Mouse (Mus musculus): ENCODE data around the gene Nectin3.

The Nectin3 gene

DNA sequence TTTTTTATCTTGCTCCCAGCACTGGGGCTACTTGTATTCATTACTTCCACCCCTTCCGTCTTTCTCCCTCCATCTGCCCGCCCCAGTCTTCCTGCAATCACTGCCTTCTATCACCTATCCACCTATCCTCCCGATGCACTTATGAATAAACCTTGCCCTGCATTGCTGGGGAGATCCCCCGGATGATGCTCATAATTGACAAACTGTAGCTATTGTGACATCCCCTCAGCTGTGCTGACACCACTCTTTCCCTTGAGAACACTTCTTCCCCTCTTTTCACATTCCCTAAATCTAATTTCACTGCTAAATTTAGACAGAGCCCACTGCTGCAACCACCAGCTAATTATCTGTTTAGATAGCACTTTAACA lies at the start of gene Nectin3:
TSS of gene Nectin3 (minus strand) at position 105 of the 369 bp plus-strand sequence.
- DNase-seq: no peak

DNA sequence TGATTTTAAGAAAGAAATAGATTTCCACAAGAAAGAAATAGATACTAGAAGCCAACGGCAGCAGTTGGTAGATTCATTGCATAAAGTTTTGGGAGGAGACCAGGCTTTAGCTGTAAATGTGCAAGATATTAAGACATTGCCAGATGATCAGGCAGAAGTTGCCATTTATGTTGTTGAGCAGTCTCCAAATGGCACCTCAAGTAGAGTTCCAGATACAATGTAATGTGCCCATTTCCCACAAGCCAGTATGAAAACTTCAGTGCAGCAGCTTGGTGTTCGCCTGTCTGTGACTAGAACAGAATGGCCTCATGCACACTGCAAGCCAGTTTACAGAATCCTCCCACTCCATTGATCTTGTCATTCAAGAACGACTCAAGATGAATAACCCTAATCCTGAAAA lies 39.8 kb upstream of the Nectin3 start:
- DNase-seq: no peak

DNA sequence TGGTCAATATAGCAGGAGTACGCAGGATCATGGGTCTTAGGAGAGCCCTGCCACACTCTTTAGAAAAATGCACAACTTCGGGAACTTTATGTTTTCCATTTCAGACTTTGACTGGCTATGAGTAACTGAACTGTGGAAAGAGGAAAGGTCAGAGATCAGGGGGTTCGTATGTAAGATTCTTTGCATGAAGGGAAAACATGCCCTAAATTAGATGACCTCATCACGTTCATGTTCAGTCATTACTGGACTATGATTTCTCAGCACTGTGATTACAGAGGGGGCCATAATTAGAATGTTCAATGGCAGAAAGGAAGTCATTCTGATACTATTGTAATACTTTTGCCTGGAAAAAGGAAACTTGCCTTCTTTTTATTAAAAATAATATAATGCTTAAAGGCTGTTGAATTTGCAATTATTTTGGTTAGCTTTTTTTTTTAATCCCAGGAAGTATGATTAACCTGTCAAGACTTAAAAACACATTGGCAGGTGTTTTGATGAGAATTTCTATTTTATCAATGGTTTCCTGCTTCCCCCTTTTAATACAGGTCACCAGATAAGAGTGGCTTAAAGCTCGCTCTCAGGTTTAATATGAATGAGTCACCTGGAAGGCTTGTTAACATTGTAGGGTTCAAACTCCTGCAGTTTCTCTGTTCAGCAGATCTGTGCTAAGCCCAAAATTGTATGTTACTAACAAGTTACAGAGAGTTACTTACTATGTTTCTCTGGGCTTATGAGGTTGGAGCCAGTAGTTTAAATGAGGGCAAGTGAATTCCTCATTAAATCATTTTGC lies 34.3 kb upstream of the Nectin3 start:
- DNase-seq: no peak

DNA sequence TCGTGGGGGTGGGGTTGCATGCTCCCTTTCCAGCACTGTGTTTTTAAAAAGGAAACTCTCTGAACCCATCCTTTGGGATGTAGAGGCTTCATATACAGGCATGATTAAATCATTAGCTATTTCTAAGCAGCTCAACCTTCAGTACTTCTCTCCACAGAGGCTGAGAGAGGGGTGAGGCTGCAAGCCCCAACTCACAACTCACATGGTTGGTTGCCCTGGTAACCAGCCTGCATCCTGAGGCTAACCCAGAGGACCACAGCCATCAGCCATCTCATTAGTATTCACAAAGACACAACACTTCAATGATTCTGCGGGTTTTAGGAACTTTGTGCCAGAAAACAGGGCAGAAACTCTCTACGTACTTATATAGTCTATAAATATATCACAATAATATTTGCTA lies 32.7 kb upstream of the Nectin3 start:
- no peak for DNase-seq

DNA sequence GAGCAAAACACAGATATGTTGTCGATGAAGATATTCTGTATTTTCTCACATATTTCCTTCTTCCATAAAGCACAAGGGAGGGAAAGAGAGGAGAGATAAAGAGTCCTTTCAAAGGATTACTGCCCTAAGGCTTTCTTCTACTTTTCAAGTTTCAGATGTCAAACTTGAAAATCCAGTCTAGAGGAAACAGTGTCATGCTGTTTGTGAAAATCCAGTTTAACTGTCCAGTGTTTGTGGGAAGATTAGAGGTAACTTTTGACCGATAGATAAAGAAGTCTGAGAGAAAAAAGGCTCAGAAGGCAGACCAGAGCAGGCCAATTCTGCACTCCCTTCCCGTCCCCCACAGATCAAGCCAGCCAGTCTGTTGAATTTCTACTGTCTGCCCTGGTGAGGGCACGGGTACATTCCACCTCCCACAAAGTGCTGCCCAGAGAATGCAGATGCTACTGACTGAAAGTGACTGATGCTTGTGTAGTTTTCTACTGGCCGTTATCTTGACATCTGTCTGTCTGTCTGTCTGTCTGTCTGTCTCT lies 22.6 kb upstream of the Nectin3 start:
- peak; percentile 21 to 25 for DNase-seq

DNA sequence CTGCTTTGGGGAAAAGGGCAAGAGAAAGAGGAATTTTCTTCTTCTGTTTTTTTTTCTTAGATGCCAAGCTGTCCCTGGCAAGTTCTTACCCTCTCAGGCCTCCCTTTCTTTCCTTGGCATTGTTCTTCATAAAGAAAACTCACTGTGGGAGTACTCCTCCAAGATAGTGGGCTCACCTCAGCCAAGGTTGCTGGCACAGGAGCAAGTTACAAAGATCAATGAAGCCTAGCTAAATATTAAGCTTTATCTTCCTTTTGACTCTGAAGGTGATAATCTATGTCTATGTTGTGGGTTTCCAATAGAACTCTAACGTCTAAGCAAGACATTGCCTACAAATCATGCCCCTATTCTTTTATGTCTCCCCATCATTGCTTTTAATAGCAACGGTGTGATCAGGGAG lies 21.3 kb upstream of the Nectin3 start:
- DNase-seq: peak; percentile 46 to 63

DNA sequence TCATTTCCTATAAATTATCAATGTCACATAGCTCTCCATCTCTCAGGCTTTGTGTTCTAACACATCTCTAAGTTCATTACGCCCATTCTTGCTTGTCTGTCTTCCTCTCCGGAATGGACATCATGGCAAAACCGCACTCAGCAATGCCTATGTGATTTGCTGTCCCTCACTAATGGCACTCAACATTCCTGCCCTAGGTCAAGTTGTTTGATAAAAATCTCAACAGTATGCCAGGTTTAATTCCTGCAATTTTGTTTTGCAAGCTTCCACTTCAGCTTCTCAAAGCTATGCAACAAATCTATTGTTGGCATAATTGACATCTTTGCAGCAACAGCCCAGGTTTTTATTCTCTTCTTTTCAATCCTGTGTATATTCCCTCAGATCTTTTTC lies 9.6 kb upstream of the Nectin3 start:
- no peak for DNase-seq

DNA sequence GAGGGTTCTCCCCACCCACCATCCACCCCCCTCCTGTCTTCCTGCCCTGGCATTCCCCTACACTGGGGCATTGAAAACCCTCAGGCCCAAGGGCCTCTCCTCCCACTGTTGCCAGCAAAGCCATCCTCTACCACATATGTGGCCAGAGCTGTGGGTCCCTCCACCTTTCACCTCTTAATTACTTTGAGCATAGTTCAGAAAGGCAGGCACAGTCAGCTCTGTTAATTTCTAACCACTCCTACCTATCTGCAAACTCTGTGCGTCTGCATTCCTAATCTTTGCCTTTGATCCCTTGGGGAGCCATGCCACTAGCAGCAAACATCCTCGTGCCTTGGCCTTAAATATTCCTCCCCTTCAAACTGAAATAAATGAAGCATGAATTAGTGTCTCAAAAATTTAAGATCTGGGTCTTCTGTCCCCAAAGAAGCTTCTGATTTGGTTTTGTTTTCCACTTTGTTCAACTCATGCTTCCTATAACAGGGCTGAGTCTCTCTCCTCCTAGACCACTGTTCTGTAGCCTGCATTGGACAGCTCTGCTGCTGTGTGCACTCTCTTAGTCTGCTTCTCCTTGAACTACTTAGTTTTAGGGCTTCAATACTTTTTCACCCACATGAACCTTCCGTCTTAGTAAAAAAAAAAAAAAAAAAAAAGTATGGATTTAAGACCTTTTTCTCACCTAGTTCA lies 9.1 kb upstream of the Nectin3 start:
- peak; percentile 44 to 81 for DNase-seq

DNA sequence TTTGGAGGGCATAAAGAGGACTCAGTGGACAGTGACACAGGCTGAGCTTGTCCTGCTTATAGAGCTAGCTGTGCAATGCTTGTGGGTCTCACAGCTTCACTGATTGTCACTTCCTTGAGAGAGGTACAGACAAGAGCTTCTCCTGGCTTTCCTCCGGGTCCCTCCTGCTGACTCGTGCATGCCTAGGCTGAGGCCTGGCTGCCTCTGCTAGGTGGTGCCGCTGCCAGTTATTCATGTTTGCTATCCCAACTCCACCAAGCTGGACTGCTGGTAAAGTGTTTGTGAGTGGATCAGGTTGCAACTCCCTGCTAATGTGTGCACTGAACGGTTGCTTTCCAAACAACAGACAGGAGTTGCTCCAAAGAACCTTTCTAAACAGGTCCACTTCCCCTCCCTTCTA lies 5.7 kb upstream of the Nectin3 start:
- no peak for DNase-seq

DNA sequence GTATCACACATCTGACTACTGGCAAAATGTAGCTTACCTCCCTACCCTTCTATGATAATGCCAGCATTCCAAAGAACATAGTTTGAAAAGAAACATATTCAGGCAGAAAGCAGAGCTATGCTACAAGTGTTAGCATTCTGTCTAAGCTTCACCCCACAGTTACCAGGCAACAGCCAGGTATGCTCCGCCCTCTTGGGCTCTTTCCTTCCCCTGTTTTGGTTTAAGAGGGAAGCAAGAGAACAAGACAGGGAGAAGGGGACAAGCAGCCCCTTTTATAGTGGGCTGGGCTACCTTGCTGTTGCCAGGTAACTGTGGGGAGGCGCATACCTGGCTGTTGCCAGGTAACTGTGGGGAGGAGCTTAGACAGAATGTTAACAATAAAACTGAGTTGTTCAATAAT lies 4.0 kb upstream of the Nectin3 start:
- no peak for DNase-seq

DNA sequence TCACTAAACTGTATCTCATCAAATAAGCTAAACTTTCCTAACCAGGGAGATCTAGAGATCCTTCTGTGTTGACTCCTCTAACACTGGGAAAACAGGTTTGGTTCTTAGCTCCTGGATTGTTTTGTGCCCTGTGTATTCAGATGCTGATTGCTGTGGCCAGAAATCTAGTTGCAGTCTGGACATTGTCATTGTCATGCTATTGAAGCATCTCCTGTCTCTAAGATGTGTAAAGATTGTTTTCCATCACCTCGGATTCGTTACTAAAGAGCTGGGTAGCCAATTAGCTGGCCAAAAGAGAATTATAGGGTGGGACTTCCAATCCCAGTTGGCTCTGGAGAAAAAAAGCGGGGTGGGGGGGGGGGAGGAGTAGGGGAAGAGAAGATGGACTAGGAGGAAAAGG lies 2.4 kb upstream of the Nectin3 start:
- no peak for DNase-seq

DNA sequence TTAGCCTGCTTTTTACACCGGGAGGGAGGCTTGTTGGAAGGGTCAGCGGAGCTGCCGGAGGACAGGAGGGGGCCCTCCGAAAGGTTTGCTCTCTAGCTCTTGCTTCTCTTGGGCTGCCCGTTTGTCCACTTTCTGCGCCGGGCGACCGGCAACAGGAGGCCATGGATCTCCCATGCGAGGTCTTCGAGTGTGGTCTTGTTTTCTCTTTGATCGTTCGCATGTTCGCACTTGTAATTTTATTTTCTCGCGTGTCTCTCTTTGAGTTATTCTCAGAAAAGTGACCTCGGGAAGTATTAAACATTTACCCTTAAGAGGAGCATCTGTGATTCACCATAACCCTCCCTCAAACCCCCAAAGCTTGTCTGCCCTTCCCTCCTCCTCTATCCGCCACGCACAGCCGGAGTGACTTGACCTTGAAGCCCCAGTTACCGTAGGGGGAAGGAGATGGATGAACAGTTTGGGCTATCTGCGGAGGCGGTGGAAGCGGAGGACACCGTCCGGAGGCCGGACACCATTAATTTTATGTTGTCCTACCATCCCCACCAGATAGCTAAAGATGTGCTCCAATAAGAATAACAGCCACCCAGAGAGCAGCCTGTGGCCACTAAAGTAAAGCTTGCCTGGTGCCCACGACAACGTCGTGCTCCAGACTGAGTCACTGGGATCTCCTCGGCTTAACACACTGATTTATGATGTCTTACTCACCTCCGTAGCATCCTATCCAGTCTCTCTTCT lies 472 bp downstream of the Nectin3 start:
- peak in 1 of 2 experiments; percentile 12 for DNase-seq

DNA sequence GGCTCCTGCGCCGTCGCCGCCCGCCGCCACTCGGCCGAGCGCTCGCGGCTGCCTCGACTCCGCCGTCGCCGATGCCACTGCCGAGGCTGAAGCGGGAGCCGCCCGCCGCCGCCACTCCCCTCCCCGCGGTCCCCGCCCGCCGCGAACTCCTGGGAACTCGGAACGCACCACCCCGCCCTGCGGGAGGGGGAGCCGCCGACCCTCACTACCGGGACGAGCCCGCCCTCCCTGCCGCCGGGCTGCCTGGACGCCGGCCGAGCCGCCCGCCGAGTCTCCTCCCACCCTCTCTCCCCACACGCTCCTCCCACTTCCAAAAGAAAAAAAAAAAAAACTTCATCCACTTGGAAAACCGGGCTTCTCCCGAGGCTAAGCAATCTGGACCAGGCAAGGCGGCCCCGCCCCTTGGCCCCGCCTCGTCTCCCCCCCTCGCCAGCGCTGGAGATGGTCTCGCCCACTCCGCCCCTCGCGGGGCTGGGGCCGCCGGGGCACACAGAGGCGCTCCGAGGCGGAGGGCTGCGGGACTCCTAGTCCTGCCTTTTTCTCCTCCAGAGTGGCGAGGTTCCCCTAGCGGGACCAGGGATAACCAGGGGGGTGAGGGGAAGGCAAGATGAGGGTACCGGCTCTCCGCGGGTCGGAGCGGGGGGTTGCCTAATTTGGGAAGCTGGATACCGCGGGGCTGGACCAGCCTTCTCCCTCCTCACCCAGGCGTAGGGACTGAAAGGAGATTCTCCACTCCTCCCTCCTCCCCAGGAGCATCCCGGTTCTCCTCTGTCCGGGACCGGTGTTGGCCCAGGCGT lies 1.2 kb downstream of the Nectin3 start:
- peak; percentile 97 to 98 for DNase-seq

DNA sequence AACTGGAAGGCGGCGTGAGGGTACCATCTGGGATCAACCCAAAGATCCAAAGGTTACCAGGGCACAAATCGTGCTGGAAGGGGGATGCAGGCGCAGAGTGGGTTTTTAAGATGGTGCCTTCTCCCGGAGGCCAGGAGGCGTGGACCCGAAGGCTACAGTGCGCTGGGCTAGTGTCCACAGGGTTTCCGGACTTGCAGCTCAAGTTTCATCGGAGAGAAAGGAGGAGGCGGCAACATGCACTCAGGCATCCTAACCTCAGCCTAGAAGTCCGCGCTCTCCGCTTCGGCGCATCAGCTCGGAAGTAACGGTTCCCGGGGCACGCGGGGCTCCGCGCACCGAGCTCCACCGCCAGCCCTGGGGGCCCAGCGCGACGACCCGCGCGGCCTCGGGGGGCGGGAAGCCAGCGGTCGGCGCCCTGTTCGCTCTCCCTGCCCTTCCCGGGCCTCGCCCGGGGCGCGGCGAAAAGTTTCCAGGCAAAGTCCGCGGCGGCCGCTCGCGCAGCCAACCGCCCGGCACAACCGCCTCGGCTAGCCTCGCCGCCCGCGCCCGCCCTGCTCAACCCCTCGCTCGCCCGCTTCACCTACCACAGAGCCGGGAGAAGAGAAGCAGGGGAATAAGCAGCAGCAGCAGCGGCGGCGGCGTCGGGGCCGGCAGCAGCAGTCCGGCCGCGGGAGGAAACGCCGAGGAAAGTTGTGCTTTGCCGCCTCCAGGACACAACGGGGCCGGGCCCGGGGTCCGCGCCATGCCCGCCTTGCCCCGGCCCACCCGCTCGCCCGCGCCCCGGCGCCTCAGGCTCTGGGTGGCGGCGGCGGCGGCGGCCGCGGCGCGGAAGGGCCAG lies 2.1 kb downstream of the Nectin3 start:
- peak; percentile 66 to 79 for DNase-seq

DNA sequence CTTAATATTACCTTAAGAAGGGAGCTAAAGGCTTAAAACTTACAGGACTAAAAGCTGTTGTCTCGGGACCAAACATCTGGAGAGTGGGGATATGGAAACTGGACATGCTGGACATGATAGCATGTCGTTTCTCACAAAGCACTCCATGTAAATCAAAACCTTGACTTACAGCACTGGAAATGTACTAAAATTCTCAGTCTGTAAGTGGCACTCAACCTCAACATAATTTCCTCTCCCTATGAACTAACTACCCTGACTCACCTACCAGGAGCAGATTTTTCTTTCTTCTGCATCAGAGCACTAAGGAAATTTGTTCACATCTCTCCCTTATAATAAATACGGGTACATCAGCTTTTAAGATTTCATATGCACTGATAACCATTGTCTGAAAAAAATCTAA lies 3.1 kb downstream of the Nectin3 start:
- no peak for DNase-seq

DNA sequence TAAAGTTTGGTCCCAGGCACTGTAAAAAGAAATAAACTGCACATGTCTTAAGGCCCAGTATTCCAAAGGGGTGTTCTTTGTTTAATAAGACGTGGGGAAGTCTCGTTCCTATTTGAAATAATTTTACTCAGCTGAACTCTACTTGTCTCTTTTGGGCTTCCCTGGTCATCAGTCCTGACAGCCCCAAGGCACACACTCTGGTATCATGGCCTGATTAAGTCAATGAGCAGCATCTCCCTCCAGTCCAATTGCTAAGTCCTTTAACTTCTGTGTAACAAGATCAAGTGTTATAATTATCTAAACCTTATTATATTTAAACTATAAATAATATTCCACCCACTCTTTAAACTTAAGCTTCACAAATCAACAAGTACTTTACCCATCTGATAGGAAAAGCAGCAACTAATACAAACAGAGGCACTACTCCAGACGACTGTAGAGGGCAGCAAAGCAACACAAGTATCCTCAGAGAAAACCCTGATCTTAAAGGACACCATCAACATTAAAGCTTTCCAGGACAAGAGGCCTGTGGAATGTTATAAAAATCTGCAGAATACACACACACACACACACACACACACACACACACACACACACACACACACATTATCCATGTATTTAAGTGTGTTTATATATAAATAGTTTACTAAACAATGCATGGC lies 10.8 kb downstream of the Nectin3 start:
- peak; percentile 73 to 80 for DNase-seq

DNA sequence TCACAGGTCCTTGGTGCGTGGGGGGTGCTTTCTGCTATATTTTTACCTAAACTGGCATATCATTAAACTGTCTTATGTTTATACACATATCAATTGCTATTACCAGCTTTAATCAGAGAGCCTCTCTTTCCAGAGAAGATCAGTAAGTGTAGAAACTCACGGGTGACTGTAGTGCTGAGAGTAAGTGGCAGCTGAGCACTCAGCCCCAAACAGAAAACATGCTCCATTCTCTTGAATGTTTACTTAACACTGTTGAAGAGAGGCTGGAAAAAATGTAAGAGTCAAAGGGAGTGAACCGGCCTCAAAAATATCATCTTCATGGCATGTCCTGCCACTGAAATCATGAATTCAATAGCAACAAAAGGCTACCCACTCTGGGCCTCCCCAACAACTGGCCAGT lies 21.0 kb downstream of the Nectin3 start:
- no peak for DNase-seq

DNA sequence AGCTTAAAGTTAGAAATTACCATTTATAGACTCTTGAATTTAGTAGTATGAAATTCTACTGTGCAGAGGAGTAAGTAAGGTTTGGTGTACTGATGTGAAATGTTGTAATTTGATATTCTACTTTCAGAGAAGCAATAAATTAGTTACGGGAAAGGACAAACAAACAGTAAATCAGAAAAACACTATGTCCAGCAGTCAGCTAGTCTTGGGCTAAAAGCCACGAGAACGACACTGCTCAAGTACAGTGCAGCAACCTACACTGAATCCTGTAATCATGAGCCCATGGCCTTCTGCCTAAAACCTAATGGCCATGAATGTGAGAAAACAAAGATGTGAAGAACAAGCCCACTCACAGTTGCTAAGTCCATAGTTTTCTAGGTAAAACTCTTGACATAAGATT lies 46.9 kb downstream of the Nectin3 start:
- DNase-seq: no peak

DNA sequence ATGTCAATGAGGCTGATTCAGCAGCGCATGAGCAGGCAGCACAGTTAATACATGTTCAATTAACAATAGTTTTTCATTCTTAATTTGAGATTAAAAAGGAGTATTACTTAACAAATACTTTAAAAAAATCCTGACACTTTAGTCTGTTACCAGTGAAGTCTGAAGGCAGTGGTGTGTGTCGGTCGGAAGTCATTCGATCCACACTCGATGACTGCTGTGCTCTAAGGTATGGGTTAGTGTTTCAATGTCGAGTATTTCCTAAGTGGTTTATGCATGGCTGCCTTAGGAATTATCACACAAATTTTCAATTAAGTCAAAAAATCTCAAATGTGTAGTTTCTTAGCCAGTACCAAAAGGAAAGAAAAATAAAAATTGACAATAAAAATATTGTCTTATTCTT lies 49.3 kb downstream of the Nectin3 start:
- DNase-seq: no peak

DNA sequence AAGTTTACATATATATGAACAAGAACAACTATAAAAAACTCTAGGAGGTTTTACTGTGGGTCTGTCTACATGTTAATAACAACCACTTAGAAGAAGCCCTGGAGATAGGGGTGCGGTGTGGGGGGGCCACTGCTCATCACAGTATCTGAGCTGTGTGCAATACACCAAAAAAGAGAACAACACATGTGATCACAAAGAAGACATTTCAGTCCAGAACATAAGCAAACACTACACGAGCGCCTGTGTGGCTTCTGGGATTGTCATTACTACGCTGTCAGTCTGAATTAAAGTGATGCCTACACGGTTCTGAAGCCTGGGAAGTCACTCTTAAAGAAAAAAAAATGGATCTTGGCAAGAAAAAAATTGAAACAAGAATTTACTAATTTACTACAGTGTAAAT lies 67.0 kb downstream of the Nectin3 start:
- no peak for DNase-seq

DNA sequence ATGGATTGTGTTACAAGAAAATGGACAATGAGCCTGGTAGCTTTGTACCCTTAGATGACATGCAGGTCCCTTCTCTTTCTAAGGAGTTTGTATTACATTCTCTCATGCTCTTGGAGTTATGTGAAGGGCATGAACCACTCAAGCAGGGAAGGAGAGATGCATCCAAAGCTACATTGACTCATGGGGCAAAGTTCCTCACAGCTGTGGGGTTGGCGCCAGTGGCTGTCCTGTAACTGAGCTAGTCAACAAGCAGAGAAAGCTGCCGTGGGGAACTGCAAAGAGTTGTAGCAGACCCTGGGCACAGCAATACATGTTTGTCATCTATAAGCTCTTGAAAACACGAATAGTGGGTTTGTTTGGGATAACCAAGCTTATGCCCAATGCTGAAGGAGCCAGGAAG lies 82.1 kb downstream of the Nectin3 start:
- DNase-seq: peak; percentile 74 to 78
